Comparison of ENCODE assay signal across 20 mouse cellular contexts in genomic region chr11:53184698-53185097, GRCm38 (mm10).
A peak's percentile ranks its signal among the peaks of the same experiment; 100 is the strongest.
DNase-seq lines count a peak whose midpoint lies in the region; ATAC-seq and TF ChIP-seq lines count a peak whose summit lies in the region.
"Had no signal": no experiment of that assay in that cellular context is flagged by ENCODE, and none has a peak within 500 bp of the region (broad histone marks: within the 10 kb centered on the region; RNA-seq: fewer than 3 reads in every experiment).

No protein-coding gene starts in this region.

- no peak for TF ChIP-seq CTCF in left cerebral cortex, adult 2 months (IDR thresholded peaks at IDR 0.05)

- H3K36me3 ChIP-seq in limb, embryonic 10.5 days = no peaks in the 10 kb centered on the region
- H3K36me3 ChIP-seq: heart, embryonic 12.5 days; neural tube, embryonic 12.5 days had no signal

- H3K27me3 ChIP-seq in limb, embryonic 10.5 days (ENCODE audit: low read depth, poor library complexity, severe bottlenecking) = no peaks in the 10 kb centered on the region
- H3K27me3 ChIP-seq: heart, embryonic 12.5 days; neural tube, embryonic 12.5 days had no signal

- peak; percentile 2 to 19 for DNase-seq in heart, adult 18-20 months
- DNase-seq in heart, adult 8-10 months (ENCODE audit: low spot score) = no peak
- peak; percentile 39 for DNase-seq in A20 (ENCODE audit: low read depth, low spot score)
- DNase-seq in limb, embryonic 10.5 days (ENCODE audit: low spot score) = no peak
- no peak for DNase-seq in left cerebral cortex, adult 2 months (ENCODE audit: extremely low spot score in 1 of 2, low spot score in 2 of 2)
- no peak for DNase-seq in ovary, postnatal 10 days (ENCODE audit: low spot score)
- DNase-seq: adrenal gland, adult 2 months; cerebellum, adult 2 months; embryo, embryonic 11 days; forebrain, postnatal 0 days; gastrocnemius, postnatal 10 days; heart, postnatal 4 days; kidney, adult 8-10 months; thymus, postnatal 4 days had no signal

- WGBS in limb, embryonic 10.5 days = 83% methylated on average over 5 of the region's 5 CpGs

- intact Hi-C loops in left cerebral cortex, adult 2 months (cut with DNase I) = no loop called here

- peak; percentile 96 to 98 for ATAC-seq in hematopoietic stem cell, adult 5-6 weeks (replicated peaks in 1 of 2; ENCODE audit: insufficient read depth in 1 of 2, low FRiP score in 2 of 2, low TSS enrichment in 1 of 2, low read depth in 1 of 2, poor library complexity in 2 of 2, severe bottlenecking in 2 of 2)
- ATAC-seq in neutrophil, adult 5-6 weeks (ENCODE audit: extremely low read depth, insufficient number of reproducible peaks, low FRiP score, poor library complexity, severe bottlenecking) = peak; percentile 80
- ATAC-seq: forebrain, postnatal 0 days; midbrain, embryonic 16.5 days had no signal

- no peaks in the 10 kb centered on the region for H3K9me3 ChIP-seq in limb, embryonic 10.5 days (replicated peaks)
- H3K9me3 ChIP-seq: heart, embryonic 12.5 days; neural tube, embryonic 12.5 days had no signal

- no peak overlapping the region for H3K27ac ChIP-seq in limb, embryonic 10.5 days
- no peak overlapping the region for H3K27ac ChIP-seq in left cerebral cortex, adult 2 months
- H3K27ac ChIP-seq: macrophage; neural tube, embryonic 12.5 days had no signal

- H3K4me1 ChIP-seq in limb, embryonic 10.5 days = 0 out of 2 replicates have a peak, but pooled peaks cover 10% of the 10 kb centered on the region
- H3K4me1 ChIP-seq: neural tube, embryonic 12.5 days had no signal

- no peak overlapping the region for H3K4me3 ChIP-seq in limb, embryonic 10.5 days
- H3K4me3 ChIP-seq in left cerebral cortex, adult 2 months = no peak overlapping the region
- H3K4me3 ChIP-seq: heart, embryonic 12.5 days; neural tube, embryonic 12.5 days had no signal

Comparison
In these comparisons a context has a peak if more than half of its experiments do, and no peak if none do; other contexts are left out.
1. DNase-seq: peak in heart, adult 18-20 months (2 of 2) and A20 (single experiment); none in heart, adult 8-10 months (single experiment), limb, embryonic 10.5 days (single experiment), left cerebral cortex, adult 2 months (0 of 2) and ovary, postnatal 10 days (single experiment).